Comparison of ENCODE assay signal across 20 mouse cellular contexts in the genomic region with DNA sequence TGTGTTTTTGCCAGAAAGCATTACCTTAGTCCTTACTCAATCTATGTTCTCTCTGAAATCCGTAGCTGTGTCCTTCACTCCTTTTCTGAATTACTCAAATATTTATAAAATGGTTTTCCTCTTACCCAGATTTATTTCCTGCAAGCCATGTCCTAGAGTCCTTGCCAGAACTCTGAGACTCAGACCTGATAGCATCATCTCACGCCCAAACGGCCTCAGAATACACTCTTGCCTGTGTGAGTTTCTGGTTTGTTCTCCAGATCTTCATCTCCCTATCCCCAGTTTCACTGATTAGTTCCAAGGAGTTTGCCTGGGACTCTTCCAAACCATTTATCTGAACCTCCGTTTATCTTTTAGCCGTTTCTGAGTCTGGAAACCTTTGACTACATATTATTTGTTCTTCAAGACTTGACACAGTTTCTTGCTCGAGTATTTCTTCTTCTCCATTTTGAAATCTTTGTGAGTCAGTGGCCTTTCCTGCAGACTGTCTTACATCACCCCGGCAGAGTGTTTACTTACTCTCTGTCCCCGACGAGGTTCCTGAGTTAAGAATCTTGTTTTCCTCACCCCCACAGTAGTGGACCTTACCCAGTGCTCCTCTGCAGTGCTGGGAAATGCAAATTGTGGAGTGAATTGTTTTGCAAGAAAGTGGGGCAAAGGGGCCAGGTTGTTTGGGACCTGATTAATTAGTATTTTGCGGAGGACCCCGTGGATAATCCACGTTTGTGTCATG. TPM values are rescaled to one million over a fixed set of nuclear protein-coding genes. Genes with fewer than 3 reads are reported as not detected.
DNase-seq lines count a peak whose midpoint lies in the region; ATAC-seq and TF ChIP-seq lines count a peak whose summit lies in the region.
"Had no signal": no experiment of that assay in that cellular context is flagged by ENCODE, and none has a peak within 500 bp of the region (broad histone marks: within the 10 kb centered on the region; RNA-seq: fewer than 3 reads in every experiment).

No protein-coding gene starts in this region.

- 17% methylated on average over 12 of the region's 12 CpGs for WGBS in liver, adult 2 months
- WGBS in liver, embryonic 11.5 days = 49% methylated on average over 12 of the region's 12 CpGs
- 47% methylated on average over 12 of the region's 12 CpGs for WGBS in bone marrow, adult 2 months

- peak overlapping the region; percentile 16; the same call in 1 of the 2 replicates for H3K4me3 ChIP-seq in liver, adult 2 months (ENCODE audit: insufficient read depth, low read depth, low read length)
- no peak overlapping the region for H3K4me3 ChIP-seq in liver, embryonic 11.5 days (ENCODE audit: low read depth, low read length)
- no peak overlapping the region for H3K4me3 ChIP-seq in MEL (ENCODE audit: control insufficient read depth in 1 of 2, insufficient read depth in 1 of 2, low read depth in 2 of 2, low read length in 2 of 2)
- no peak overlapping the region for H3K4me3 ChIP-seq in bone marrow, adult 2 months (replicated peaks; ENCODE audit: control insufficient read depth, low read depth, low read length)
- H3K4me3 ChIP-seq: heart, embryonic 10.5 days; layer of hippocampus, adult 2 months; left cerebral cortex, adult 2 months; megakaryocyte, embryonic 14.5 days had no signal

- TF ChIP-seq RAD21 in MEL (IDR thresholded peaks at IDR 0.05; ENCODE audit: low read depth, low read length) = no peak

- H3K36me3 ChIP-seq in liver, adult 2 months (ENCODE audit: control insufficient read depth, insufficient read depth, low read length) = no peaks in the 10 kb centered on the region
- no peaks in the 10 kb centered on the region for H3K36me3 ChIP-seq in liver, embryonic 11.5 days (ENCODE audit: control insufficient read depth, insufficient read depth, low read length)
- peaks cover 0 to 2% of the 10 kb centered on the region in 2 experiments; a peak in 1 of 4 replicates for H3K36me3 ChIP-seq in MEL (ENCODE audit: control insufficient read depth in 1 of 2, insufficient read depth in 2 of 2, low read length in 2 of 2)
- H3K36me3 ChIP-seq: heart, embryonic 10.5 days had no signal

- H3K9me3 ChIP-seq in liver, embryonic 11.5 days (ENCODE audit: control insufficient read depth, low read length) = no peaks in the 10 kb centered on the region
- H3K9me3 ChIP-seq in MEL (replicated peaks; ENCODE audit: insufficient read depth, low read length) = no peaks in the 10 kb centered on the region
- H3K9me3 ChIP-seq: heart, embryonic 10.5 days had no signal

- TF ChIP-seq POLR2A in liver, adult 2 months (IDR thresholded peaks at IDR 0.05; ENCODE audit: extremely low read depth, insufficient read depth, low read length) = no peak
- no peak for TF ChIP-seq POLR2A in MEL (IDR thresholded peaks at IDR 0.05; ENCODE audit: control insufficient read depth in 1 of 2, insufficient read depth in 1 of 2, low read depth in 1 of 2, low read length in 2 of 2, poor library complexity in 1 of 2)
- no peak for TF ChIP-seq POLR2A in bone marrow, adult 2 months (IDR thresholded peaks at IDR 0.05; ENCODE audit: borderline replicate concordance, control insufficient read depth, low read depth, low read length)

- H3K4me1 ChIP-seq in liver, adult 2 months (ENCODE audit: control insufficient read depth, insufficient read depth, low read length) = peaks cover 8% of the 10 kb centered on the region
- no peaks in the 10 kb centered on the region for H3K4me1 ChIP-seq in liver, embryonic 11.5 days (replicated peaks; ENCODE audit: control insufficient read depth, insufficient read depth, low read length)
- peaks cover 0 to 7% of the 10 kb centered on the region in 2 experiments; a peak in 2 of 4 replicates for H3K4me1 ChIP-seq in MEL (ENCODE audit: control insufficient read depth in 1 of 2, insufficient read depth in 2 of 2, low read length in 2 of 2)
- no peaks in the 10 kb centered on the region; the same call in 1 of the 2 replicates for H3K4me1 ChIP-seq in bone marrow, adult 2 months (ENCODE audit: control insufficient read depth, insufficient read depth, low read length)
- H3K4me1 ChIP-seq: heart, embryonic 10.5 days had no signal

- TF ChIP-seq CTCF in liver, adult 2 months (IDR thresholded peaks at IDR 0.05; ENCODE audit: low read depth, low read length) = no peak
- no peak for TF ChIP-seq CTCF in MEL (IDR thresholded peaks at IDR 0.05 in 2 of 3, conservative IDR thresholded peaks at IDR 0.05 in 1 of 3; ENCODE audit: control insufficient read depth in 1 of 3, insufficient read depth in 1 of 3, low read depth in 2 of 3, low read length in 3 of 3, poor library complexity in 1 of 3, severe bottlenecking in 1 of 3)
- TF ChIP-seq CTCF in bone marrow, adult 2 months (IDR thresholded peaks at IDR 0.05; ENCODE audit: control insufficient read depth, insufficient read depth, low read length) = no peak

- H3K9ac ChIP-seq in liver, adult 2 months (ENCODE audit: low read depth, low read length) = no peak overlapping the region
- H3K9ac ChIP-seq in liver, embryonic 11.5 days (ENCODE audit: low read depth, low read length) = no peak overlapping the region
- H3K9ac ChIP-seq in MEL (ENCODE audit: control insufficient read depth, low read depth, low read length, poor library complexity, severe bottlenecking) = no peak overlapping the region

- DNase-seq in liver, adult 2 months (ENCODE audit: extremely low read depth, low read depth, low spot score) = peak; percentile 81
- DNase-seq in liver, embryonic 11.5 days (ENCODE audit: low spot score) = no peak
- DNase-seq in MEL (ENCODE audit: low read depth, low spot score) = peak; percentile 12
- no peak for DNase-seq in spleen, postnatal 4 days (ENCODE audit: low spot score in 2 of 2)
- DNase-seq in frontal cortex, adult 2 months (ENCODE audit: extremely low spot score in 1 of 2, low spot score in 1 of 2) = no peak
- DNase-seq in embryo, embryonic 9.5 days (ENCODE audit: extremely low spot score) = no peak
- DNase-seq: adrenal gland, postnatal 25 days; cerebellum, postnatal 25 days; gastrocnemius, postnatal 25 days; heart, postnatal 14 days; retina, postnatal 1 day; thymus, postnatal 14 days had no signal

- H3K27me3 ChIP-seq in liver, adult 2 months (ENCODE audit: control insufficient read depth, insufficient read depth, low read length) = no peaks in the 10 kb centered on the region
- H3K27me3 ChIP-seq in liver, embryonic 11.5 days (replicated peaks; ENCODE audit: control insufficient read depth, insufficient read depth, low read length) = no peaks in the 10 kb centered on the region
- no peaks in the 10 kb centered on the region for H3K27me3 ChIP-seq in MEL (ENCODE audit: control insufficient read depth in 1 of 2, insufficient read depth in 2 of 2, low read length in 2 of 2)

- ATAC-seq in liver, embryonic 11.5 days (replicated peaks; ENCODE audit: low FRiP score) = no peak
- ATAC-seq in megakaryocyte progenitor cell, adult 5-6 weeks (replicated peaks; ENCODE audit: poor library complexity) = peak; percentile 82
- ATAC-seq: CD4-positive, CD25-positive, alpha-beta regulatory T cell, adult 4 months; hindbrain, postnatal 0 days had no signal

- no peak overlapping the region for H3K4me2 ChIP-seq in liver, embryonic 11.5 days

- H3K27ac ChIP-seq in liver, adult 2 months (replicated peaks; ENCODE audit: insufficient read depth, low read depth, low read length) = peak overlapping the region; percentile 19; the same call in 1 of the 2 replicates
- no peak overlapping the region for H3K27ac ChIP-seq in liver, embryonic 11.5 days (ENCODE audit: low read depth, low read length)
- no peak overlapping the region for H3K27ac ChIP-seq in MEL (ENCODE audit: control insufficient read depth, low read depth, low read length)
- peak overlapping the region; percentile 59; the same call in 1 of the 2 replicates for H3K27ac ChIP-seq in bone marrow, adult 2 months (ENCODE audit: control insufficient read depth, insufficient read depth, low read depth, low read length, poor library complexity)
- H3K27ac ChIP-seq: heart, embryonic 10.5 days; hindbrain, postnatal 0 days; layer of hippocampus, adult 2 months; left cerebral cortex, adult 2 months had no signal

- TF ChIP-seq EP300 in MEL (IDR thresholded peaks at IDR 0.05; ENCODE audit: low read depth in 1 of 2, low read length in 2 of 2) = no peak

- H3K79me2 ChIP-seq in liver, adult 2 months (ENCODE audit: control insufficient read depth, insufficient read depth, low read length) = no peaks in the 10 kb centered on the region
- H3K79me2 ChIP-seq in MEL (ENCODE audit: control insufficient read depth, insufficient read depth, low read length, poor library complexity) = no peaks in the 10 kb centered on the region

TF ChIP-seq in MEL, 35 proteins besides CTCF, POLR2A, EP300 and RAD21:
- TF ChIP-seq RCOR1 (IDR thresholded peaks at IDR 0.05; ENCODE audit: low read depth, low read length) = peak; percentile 20; the same call in 1 of the 2 replicates
- TF ChIP-seq ZNF384 (IDR thresholded peaks at IDR 0.05; ENCODE audit: low read depth, low read length) = no peak
- TF ChIP-seq USF2 (IDR thresholded peaks at IDR 0.05; ENCODE audit: borderline replicate concordance in 1 of 2, insufficient read depth in 1 of 2, low read depth in 1 of 2, low read length in 2 of 2) = no peak

RNA-seq across cellular contexts. Expression of a gene that starts 20.1 kb away (rescaled TPM):
- total RNA-seq in liver, adult 2 months (2014; rRNA removed) = 27.2 and 32.5 TPM in 2 replicates
- polyA plus RNA-seq in liver, adult 2 months (2012; rRNA removed) = 5.1 and 5.2 TPM in 2 replicates
- 33.2 and 36.6 TPM in 2 replicates for polyA plus RNA-seq in liver, embryonic 11.5 days (2014; fragmentation: Nextera tagmentation; extraction: Ambion mirVana)
- total RNA-seq in MEL (2012; rRNA removed) = 20.0 and 23.7 TPM in 2 replicates
- polyA plus RNA-seq in MEL (2012; ENCODE audit: insufficient read depth in 1 of 2, insufficient read length in 2 of 2, low read depth in 1 of 2, low replicate concordance in 2 of 2, missing spikeins in 1 of 2) = 10 to 100 TPM; 21.1 to 53.7 TPM
- polyA plus RNA-seq in bone marrow, adult 2 months (2011; ENCODE audit: insufficient read depth, insufficient read length, low replicate concordance, missing spikeins) = 22.7 and 25.8 TPM in 2 replicates
- total RNA-seq in megakaryocyte progenitor cell, adult 5-6 weeks (2015) = 43.0 and 47.1 TPM in 2 replicates
- 75.3 and 82.3 TPM in 2 replicates for total RNA-seq in megakaryocyte progenitor cell, adult 5-6 weeks (2017)
- 11.8 and 12.3 TPM in 2 replicates for polyA plus RNA-seq in frontal cortex, adult 2 months (2012; rRNA removed)

Comparison
In these comparisons a context has a peak if more than half of its experiments do, and no peak if none do; other contexts are left out.
1. DNase-seq: peak in liver, adult 2 months (single experiment) and MEL (single experiment); none in liver, embryonic 11.5 days (single experiment), spleen, postnatal 4 days (0 of 2), frontal cortex, adult 2 months (0 of 2) and embryo, embryonic 9.5 days (single experiment).
2. H3K27ac ChIP-seq: peak in liver, adult 2 months (single experiment) and bone marrow, adult 2 months (single experiment); none in liver, embryonic 11.5 days (single experiment) and MEL (single experiment).